Mouse (Mus musculus) cerebellum, adult 2 months (tissue): ENCODE measurements around the gene Slc9a7.

Experiments
- CTCF ChIP-seq: fragments of 200-500 bp; IDR thresholded peaks from 2 replicates; pipeline ENCODE4 v1.5.1; 2011; ENCODE audit warnings: low read depth, mild to moderate bottlenecking, control low read depth, low read length, moderate library complexity, borderline replicate concordance; ENCODE audit not compliant: insufficient read depth
- POLR2A ChIP-seq: fragments of 200-500 bp; IDR thresholded peaks from 2 replicates; pipeline ENCODE4 v1.6.1; 2011; ENCODE audit warnings: low read length, control low read depth, borderline replicate concordance; ENCODE audit not compliant: insufficient read depth

DNA sequence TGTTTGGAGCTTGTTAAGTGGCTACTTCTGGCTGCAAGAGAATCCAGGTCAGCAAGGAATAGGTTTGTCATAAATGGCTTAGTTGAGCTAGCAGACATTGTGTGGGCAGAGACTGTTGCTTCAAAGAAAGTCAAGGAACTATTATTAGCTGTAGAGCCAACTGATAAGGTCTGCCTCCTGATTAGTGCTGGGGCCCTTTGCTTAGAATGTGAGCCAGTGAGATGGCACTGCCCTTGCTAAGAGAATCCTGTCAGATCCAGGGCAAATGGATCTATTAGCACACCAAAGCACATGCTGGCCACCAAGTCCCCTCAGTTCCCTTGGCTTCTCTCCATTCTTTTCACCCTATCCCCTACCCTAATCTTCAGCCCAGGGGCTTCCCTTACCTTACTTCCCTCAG is 14.3 kb upstream of the Slc9a7 start:
- TF ChIP-seq CTCF (no peak), POLR2A (no peak)
